Mouse (Mus musculus) heart, adult 2 months (tissue): ENCODE measurements around the gene N4bp2l1.

Source experiments
- CTCF ChIP-seq: fragments of 200-600 bp; IDR thresholded peaks from 2 replicates; pipeline ENCODE4 v1.8.1; 2022; ENCODE audit warnings: antibody characterized with exemption, mild to moderate bottlenecking, moderate library complexity
- EP300 ChIP-seq: fragments of 200-500 bp; IDR thresholded peaks from 2 replicates; pipeline ENCODE4 v1.6.1; 2011; ENCODE audit warnings: low read depth, low read length, control low read depth; ENCODE audit not compliant: insufficient read depth

- TF ChIP-seq CTCF (no peak), EP300 (no peak)
These were observed 2.6 kb upstream of the N4bp2l1 start for GRCm38 (mm10) chr5:150599301-150600294.
